Mouse (Mus musculus) ZHBTc4 (cell line): Measurements from ENCODE around the gene Rapgef2.
A peak's percentile ranks its signal among the peaks of the same experiment; 100 is the strongest.

Experiments used
- DNase-seq: peaks from one replicate; pipeline ENCODE4 v3.0.0-alpha.2; 2011; ENCODE audit warnings: low read depth, low spot score

Gene Rapgef2

GRCm38 (mm10) chr3:79283031-79283430 is 3.3 kb downstream of the Rapgef2 start:
- DNase-seq = no peak

- DNase-seq = no peak
These were observed 10.3 kb downstream of the Rapgef2 start for GRCm38 (mm10) chr3:79275856-79276645.

- DNase-seq = no peak
These were observed 13.0 kb downstream of the Rapgef2 start for GRCm38 (mm10) chr3:79273350-79273749.

GRCm38 (mm10) chr3:79272939-79273338 is 13.4 kb downstream of the Rapgef2 start:
- no peak for DNase-seq

GRCm38 (mm10) chr3:79270980-79271555 is 15.2 kb downstream of the Rapgef2 start:
- no peak for DNase-seq

GRCm38 (mm10) chr3:79269872-79270271 is 16.4 kb downstream of the Rapgef2 start:
- no peak for DNase-seq

GRCm38 (mm10) chr3:79266976-79267375 is 19.3 kb downstream of the Rapgef2 start:
- no peak for DNase-seq

- peak; percentile 83 for DNase-seq
These were observed 24.5 kb downstream of the Rapgef2 start for GRCm38 (mm10) chr3:79261816-79262316.

GRCm38 (mm10) chr3:79254023-79254422 is 32.3 kb downstream of the Rapgef2 start:
- peak; percentile 45 for DNase-seq

- DNase-seq = no peak
These were observed 32.9 kb downstream of the Rapgef2 start for GRCm38 (mm10) chr3:79253416-79253815.

GRCm38 (mm10) chr3:79252921-79253394 is 33.4 kb downstream of the Rapgef2 start:
- DNase-seq = no peak

GRCm38 (mm10) chr3:79249955-79250354 is 36.4 kb downstream of the Rapgef2 start:
- no peak for DNase-seq

- DNase-seq = no peak
These were observed 37.6 kb downstream of the Rapgef2 start for GRCm38 (mm10) chr3:79248659-79249235.

GRCm38 (mm10) chr3:79248208-79248607 is 38.1 kb downstream of the Rapgef2 start:
- DNase-seq = no peak

GRCm38 (mm10) chr3:79244347-79244746 is 42.0 kb downstream of the Rapgef2 start:
- peak; percentile 19 for DNase-seq

- no peak for DNase-seq
These were observed 43.2 kb downstream of the Rapgef2 start for GRCm38 (mm10) chr3:79242922-79243705.

GRCm38 (mm10) chr3:79242298-79242697 is 44.0 kb downstream of the Rapgef2 start:
- no peak for DNase-seq

GRCm38 (mm10) chr3:79239066-79239462 is 47.3 kb downstream of the Rapgef2 start:
- no peak for DNase-seq

- DNase-seq = no peak
These were observed 47.8 kb downstream of the Rapgef2 start for GRCm38 (mm10) chr3:79238456-79239065.

- peak; percentile 60 for DNase-seq
These were observed 48.5 kb downstream of the Rapgef2 start for GRCm38 (mm10) chr3:79237619-79238342.

GRCm38 (mm10) chr3:79234485-79234884 is 51.8 kb downstream of the Rapgef2 start:
- no peak for DNase-seq
